Mouse (Mus musculus) embryonic facial prominence, embryonic 15.5 days (tissue): ENCODE measurements around the gene Spats2. TPM values are rescaled to one million over a fixed set of nuclear protein-coding genes. Genes with fewer than 3 reads are reported as not detected.
"Not testable (repeated sequence)": the region's sequence is repeated elsewhere in the genome, so short reads cannot be mapped to it uniquely, and the experiment has no call there.

Source experiments
- ATAC-seq: fragments of 200-750 bp; cut with Nextera tagmentation; 2 replicates; pipeline ENCODE4 v1.8.0; 2017; ENCODE audit warnings: low read depth, moderate TSS enrichment; ENCODE audit not compliant: insufficient number of reproducible peaks, low FRiP score, low TSS enrichment
- H3K27ac ChIP-seq: fragments of 300-500 bp; sonication (generic); replicated peaks from 2 replicates; pipeline ENCODE4 v1.5.1; 2015; ENCODE audit warnings: mild to moderate bottlenecking, inconsistent platforms
- H3K27me3 ChIP-seq: fragments of 300-500 bp; sonication (generic); 2 replicates; pipeline ENCODE4 v1.6.1; 2015; ENCODE audit warnings: inconsistent platforms
- H3K36me3 ChIP-seq: fragments of 300-500 bp; sonication (generic); 2 replicates; pipeline ENCODE4 v1.6.1; 2015; ENCODE audit warnings: mild to moderate bottlenecking, inconsistent platforms
- H3K4me1 ChIP-seq: fragments of 300-500 bp; sonication (generic); 2 replicates; pipeline ENCODE4 v1.6.1; 2015; ENCODE audit warnings: inconsistent platforms
- H3K4me2 ChIP-seq: fragments of 300-500 bp; sonication (generic); replicated peaks from 2 replicates; pipeline ENCODE4 v1.6.1; 2015; ENCODE audit warnings: mild to moderate bottlenecking, inconsistent platforms
- H3K4me3 ChIP-seq: fragments of 300-500 bp; sonication (generic); replicated peaks from 2 replicates; pipeline ENCODE4 v1.5.1; 2015; ENCODE audit warnings: mild to moderate bottlenecking, inconsistent platforms
- H3K9ac ChIP-seq: fragments of 300-500 bp; sonication (generic); 2 replicates; pipeline ENCODE4 v1.6.1; 2015; ENCODE audit warnings: inconsistent platforms
- H3K9me3 ChIP-seq: fragments of 300-500 bp; sonication (generic); replicated peaks from 2 replicates; pipeline ENCODE4 v1.6.1; 2016; ENCODE audit warnings: inconsistent platforms
- WGBS: fragments of 180-500 bp; shearing (Covaris S2); methylation state at CpG from one replicate; pipeline ENCODE4 v1.1.7; 2015; 5-methylcytosine and 5-hydroxymethylcytosine counted together
- polyA plus RNA-seq: library from polyadenylated mRNA; unstranded; fragments of >200 nt; fragmentation: Nextera tagmentation; extraction: Ambion mirVana; gene quantifications from 2 replicates; pipeline ENCODE4 v1.2.1, GENCODE M21; 2015

Gene Spats2
- polyA plus RNA-seq, 1 experiment from 2014 or later: 36.7 TPM

DNA sequence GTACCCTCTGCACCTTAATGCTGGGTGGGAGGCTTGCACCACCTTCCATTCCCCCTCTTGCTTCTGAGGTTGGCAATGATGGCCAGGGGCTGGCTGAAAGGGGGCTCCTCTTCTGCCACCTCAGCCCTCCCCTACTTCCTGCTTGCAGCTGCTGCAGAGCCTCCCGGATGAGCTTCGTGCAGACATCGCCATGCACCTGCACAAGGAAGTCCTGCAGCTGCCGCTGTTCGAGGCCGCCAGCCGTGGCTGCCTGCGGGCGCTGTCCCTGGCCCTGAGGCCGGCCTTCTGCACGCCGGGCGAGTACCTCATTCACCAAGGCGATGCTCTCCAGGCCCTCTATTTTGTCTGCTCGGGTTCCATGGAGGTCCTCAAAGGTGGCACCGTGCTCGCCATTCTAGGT is 108.0 kb downstream of the Spats2 start:
- 52% methylated on average over 17 of the region's 17 CpGs for WGBS
- Histone ChIP-seq H3K27ac (no peak overlapping the region), H3K4me3 (no peak overlapping the region), H3K36me3 (no peaks in the 10 kb centered on the region), H3K9me3 (no peaks in the 10 kb centered on the region), H3K4me1 (peaks cover 6% of the 10 kb centered on the region; the same call in 1 of the 2 replicates), H3K9ac (no peak overlapping the region), H3K4me2 (no peak overlapping the region), H3K27me3 (peaks cover 42% of the 10 kb centered on the region)
- ATAC-seq: no peak

GRCm38 (mm10) chr15:99234326-99235010 is 108.8 kb downstream of the Spats2 start:
- H3K27ac ChIP-seq: no peak overlapping the region
- no peak for ATAC-seq
- no peak overlapping the region for H3K4me3 ChIP-seq
- H3K27me3 ChIP-seq: peaks cover 35% of the 10 kb centered on the region
- no peaks in the 10 kb centered on the region for H3K9me3 ChIP-seq
- H3K4me2 ChIP-seq: no peak overlapping the region
- 59% methylated on average over 12 of the region's 12 CpGs for WGBS
- H3K36me3 ChIP-seq: no peaks in the 10 kb centered on the region
- H3K4me1 ChIP-seq: peaks cover 6% of the 10 kb centered on the region; the same call in 1 of the 2 replicates
- no peak overlapping the region for H3K9ac ChIP-seq

DNA sequence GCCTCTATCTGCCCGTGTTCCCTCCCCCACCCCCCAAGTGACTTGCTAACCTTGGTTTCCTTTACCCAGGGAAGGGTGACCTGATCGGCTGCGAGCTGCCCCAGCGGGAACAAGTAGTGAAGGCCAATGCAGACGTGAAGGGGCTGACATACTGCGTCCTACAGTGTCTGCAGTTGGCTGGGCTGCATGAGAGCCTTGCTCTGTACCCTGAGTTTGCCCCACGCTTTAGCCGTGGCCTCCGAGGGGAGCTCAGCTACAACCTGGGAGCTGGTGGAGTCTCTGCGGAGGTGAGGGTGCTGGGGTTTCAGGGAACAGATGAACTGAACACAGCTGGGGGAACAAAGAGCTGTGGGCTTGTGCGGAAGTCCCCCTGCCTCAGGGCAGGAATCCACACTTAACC is 112.3 kb downstream of the Spats2 start:
- ATAC-seq: no peak
- Histone ChIP-seq H3K9me3 (no peaks in the 10 kb centered on the region), H3K4me1 (peaks cover 6% of the 10 kb centered on the region; the same call in 1 of the 2 replicates), H3K4me2 (no peak overlapping the region), H3K36me3 (peaks cover 18% of the 10 kb centered on the region), H3K9ac (no peak overlapping the region), H3K27me3 (peaks cover 16% of the 10 kb centered on the region), H3K4me3 (no peak overlapping the region), H3K27ac (no peak overlapping the region)
- WGBS: 29% methylated on average over 11 of the region's 11 CpGs

DNA sequence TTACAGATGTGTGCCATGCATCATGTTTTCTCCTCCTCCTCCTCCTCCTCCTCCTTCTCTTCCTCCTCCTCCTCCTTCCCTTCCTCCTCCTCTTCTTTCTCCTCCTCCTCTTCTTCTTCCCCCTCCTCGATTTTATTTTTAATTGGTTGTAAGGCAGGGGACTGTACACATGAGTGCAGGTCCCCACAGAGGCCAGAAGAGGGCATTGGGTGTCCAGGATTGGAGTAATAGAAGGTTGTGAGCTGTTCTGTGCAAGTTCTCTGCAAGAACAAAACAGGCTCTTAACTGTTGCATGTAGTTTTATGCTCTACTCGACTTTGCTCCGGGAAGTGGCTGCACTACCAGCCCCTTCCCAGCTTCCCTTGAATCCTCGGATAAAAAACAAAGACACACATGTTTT is 114.4 kb downstream of the Spats2 start:
- Histone ChIP-seq H3K27ac (no peak overlapping the region), H3K9ac (no peak overlapping the region), H3K9me3 (no peaks in the 10 kb centered on the region), H3K36me3 (peaks cover 38% of the 10 kb centered on the region), H3K4me1 (peaks cover 6% of the 10 kb centered on the region; the same call in 1 of the 2 replicates), H3K27me3 (peaks cover 3% of the 10 kb centered on the region; the same call in 1 of the 2 replicates), H3K4me3 (no peak overlapping the region), H3K4me2 (no peak overlapping the region)
- 33% methylated on average over 4 of the region's 4 CpGs for WGBS
- no peak for ATAC-seq

GRCm38 (mm10) chr15:99241249-99241648 is 115.5 kb downstream of the Spats2 start:
- Histone ChIP-seq H3K4me2 (no peak overlapping the region), H3K9me3 (no peaks in the 10 kb centered on the region), H3K36me3 (peaks cover 50% of the 10 kb centered on the region), H3K4me1 (peaks cover 6% of the 10 kb centered on the region; the same call in 1 of the 2 replicates), H3K9ac (no peak overlapping the region), H3K27ac (no peak overlapping the region), H3K27me3 (no peaks in the 10 kb centered on the region), H3K4me3 (no peak overlapping the region)
- no peak for ATAC-seq
- 63% methylated on average over 4 of the region's 4 CpGs for WGBS

GRCm38 (mm10) chr15:99242045-99242444 is 116.3 kb downstream of the Spats2 start:
- Histone ChIP-seq H3K36me3 (peaks cover 57% of the 10 kb centered on the region), H3K9me3 (no peaks in the 10 kb centered on the region)
- no peak for ATAC-seq

GRCm38 (mm10) chr15:99246736-99247135 is 121.0 kb downstream of the Spats2 start:
- not testable (repeated sequence) for H3K4me3 ChIP-seq, H3K27me3 ChIP-seq, H3K9me3 ChIP-seq, ATAC-seq, H3K27ac ChIP-seq, H3K9ac ChIP-seq, H3K4me2 ChIP-seq
- peaks cover 65% of the 10 kb centered on the region for H3K36me3 ChIP-seq
- H3K4me1 ChIP-seq: peaks cover 13% of the 10 kb centered on the region; the same call in 1 of the 2 replicates
- 78% methylated on average over 6 of the region's 6 CpGs for WGBS

More at GRCm38 (mm10) chr15:99242045-99242444, 116.3 kb downstream of the Spats2 start:
- Histone ChIP-seq H3K4me1 (peaks cover 6% of the 10 kb centered on the region; the same call in 1 of the 2 replicates), H3K4me2 (no peak overlapping the region), H3K27me3 (no peaks in the 10 kb centered on the region), H3K4me3 (no peak overlapping the region), H3K27ac (no peak overlapping the region), H3K9ac (no peak overlapping the region)
- WGBS: 84% methylated on average over 10 of the region's 10 CpGs

DNA sequence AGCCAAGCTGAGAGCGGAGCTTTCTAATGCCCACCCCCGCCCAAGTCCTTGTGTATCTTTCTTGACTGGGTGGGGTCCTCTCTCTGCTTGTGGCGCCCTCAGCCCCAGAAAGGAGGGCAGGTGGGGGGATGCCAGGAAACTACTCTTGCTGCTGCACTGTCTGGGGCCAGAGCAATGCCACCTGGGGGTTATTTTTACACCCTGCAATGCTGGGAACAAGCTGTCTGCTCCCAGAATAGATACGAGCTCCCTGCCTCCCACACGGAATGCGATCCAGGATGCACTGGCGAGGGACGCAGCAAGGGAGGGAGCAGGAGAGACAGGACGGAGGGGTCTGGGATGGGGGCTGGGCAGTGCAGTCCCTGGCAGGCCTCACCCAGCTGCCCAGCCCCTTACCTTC is 123.3 kb downstream of the Spats2 start:
- H3K9me3 ChIP-seq: no peaks in the 10 kb centered on the region
- H3K4me1 ChIP-seq: peaks cover 16% of the 10 kb centered on the region; the same call in 1 of the 2 replicates
- H3K27me3 ChIP-seq: no peaks in the 10 kb centered on the region
- WGBS: 81% methylated on average over 9 of the region's 9 CpGs
- ATAC-seq: no peak
- H3K9ac ChIP-seq: no peak overlapping the region
- H3K27ac ChIP-seq: no peak overlapping the region
- H3K36me3 ChIP-seq: peaks cover 45% of the 10 kb centered on the region
- no peak overlapping the region for H3K4me3 ChIP-seq
- no peak overlapping the region for H3K4me2 ChIP-seq

DNA sequence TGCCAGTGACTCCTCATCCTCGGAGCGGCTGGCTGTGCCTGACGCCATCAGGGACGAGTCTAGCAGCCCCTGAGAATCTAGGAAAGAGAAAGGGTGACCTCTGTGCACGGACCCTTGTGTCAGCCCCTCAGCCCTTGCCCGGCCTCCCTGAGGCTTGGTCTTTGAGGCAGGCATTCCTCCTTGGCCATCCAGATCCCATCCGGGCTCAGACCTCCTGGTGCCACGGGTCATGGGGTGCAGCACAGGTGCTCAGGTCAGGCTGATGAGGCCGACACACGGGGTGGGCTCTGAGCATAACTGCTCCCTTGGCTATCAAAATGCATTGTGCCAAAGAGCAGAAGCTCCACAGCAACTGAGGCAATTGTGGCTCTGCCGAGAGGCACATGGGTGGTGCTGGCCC is 124.2 kb downstream of the Spats2 start:
- no peak overlapping the region for H3K4me2 ChIP-seq
- 88% methylated on average over 11 of the region's 11 CpGs for WGBS
- no peak overlapping the region for H3K9ac ChIP-seq
- no peaks in the 10 kb centered on the region for H3K27me3 ChIP-seq
- H3K4me1 ChIP-seq: peaks cover 16% of the 10 kb centered on the region; the same call in 1 of the 2 replicates
- peaks cover 36% of the 10 kb centered on the region for H3K36me3 ChIP-seq
- ATAC-seq: no peak
- no peaks in the 10 kb centered on the region for H3K9me3 ChIP-seq
- H3K4me3 ChIP-seq: no peak overlapping the region
- H3K27ac ChIP-seq: no peak overlapping the region

DNA sequence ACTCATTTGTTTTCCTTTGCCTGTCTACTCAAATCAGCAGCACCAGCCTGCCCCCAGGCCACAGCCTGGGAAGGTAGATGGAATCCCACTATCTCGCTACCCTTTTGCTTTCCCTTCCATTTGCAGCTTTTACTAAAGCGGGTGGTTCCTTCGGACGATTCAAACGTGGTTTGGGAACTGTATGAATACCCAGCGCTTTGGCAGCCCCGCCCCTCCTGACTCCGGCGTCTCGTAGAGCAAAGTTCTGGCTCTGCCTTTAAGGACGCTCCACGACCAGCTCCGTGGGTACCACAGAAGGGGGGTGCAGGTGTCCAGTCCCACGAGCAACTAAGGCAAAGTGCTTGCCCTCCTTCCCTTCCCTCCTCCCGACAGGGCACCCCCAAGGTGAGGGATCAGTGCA is 125.4 kb downstream of the Spats2 start:
- peak overlapping the region; percentile 70 for H3K4me2 ChIP-seq
- not testable (repeated sequence) for H3K27me3 ChIP-seq, ATAC-seq, H3K9me3 ChIP-seq
- peak overlapping the region; percentile 24; the same call in 1 of the 2 replicates for H3K9ac ChIP-seq
- under 1% methylated on average over 14 of the region's 15 CpGs for WGBS
- H3K36me3 ChIP-seq: peaks cover 25% of the 10 kb centered on the region
- H3K27ac ChIP-seq: peak overlapping the region; percentile 58; the same call in 1 of the 2 replicates
- H3K4me1 ChIP-seq: peaks cover 16% of the 10 kb centered on the region; the same call in 1 of the 2 replicates
- H3K4me3 ChIP-seq: peak overlapping the region; percentile 74

DNA sequence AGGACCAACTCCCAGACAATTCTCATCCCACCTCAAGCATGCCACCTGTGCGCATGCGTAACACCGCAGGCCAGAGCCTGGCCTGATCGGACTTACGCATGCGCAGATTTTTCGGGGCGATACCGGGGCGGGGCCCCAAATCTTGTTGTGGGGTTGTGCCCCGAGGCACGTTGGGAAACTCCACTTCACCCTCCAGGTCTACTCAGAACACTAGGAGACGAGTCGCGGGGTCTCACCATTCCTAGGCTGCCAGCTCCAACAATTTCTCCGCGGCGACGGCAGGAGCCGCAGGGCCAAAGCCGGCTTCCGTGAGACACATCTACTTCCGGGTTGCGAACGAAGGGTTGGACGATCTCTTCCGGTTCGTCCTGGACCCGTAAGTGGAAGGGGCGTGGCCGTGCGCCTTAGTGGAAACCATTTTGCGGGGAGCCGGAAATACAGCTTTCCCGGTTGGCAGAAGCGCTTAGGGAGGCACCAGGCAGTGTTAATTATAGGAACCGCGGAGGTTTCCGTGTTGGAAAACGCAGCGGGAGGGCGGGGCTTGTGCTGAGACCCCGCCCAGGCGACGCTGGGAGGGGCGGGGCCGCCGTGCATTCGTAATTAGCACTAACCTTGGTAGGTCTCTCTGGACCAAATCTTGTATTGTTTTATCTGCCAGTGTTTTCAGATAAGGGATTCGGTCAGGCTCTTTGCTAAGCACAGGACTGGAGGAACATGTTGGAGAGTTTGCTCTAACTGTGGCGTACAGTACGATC is 126.1 kb downstream of the Spats2 start, which contains the start of gene Mcrs1:
TSS of gene Mcrs1 (minus strand) at position 336 of the 755 bp plus-strand sequence.
- H3K4me1 ChIP-seq: peaks cover 16% of the 10 kb centered on the region; the same call in 1 of the 2 replicates
- H3K4me3 ChIP-seq: peak within 1 kb of the TSS; percentile 74
- H3K9me3 ChIP-seq: no peaks in the 10 kb centered on the region
- peak within 1 kb of the TSS; percentile 62 for H3K9ac ChIP-seq
- ATAC-seq: peak; percentile 94
- peak within 1 kb of the TSS; percentile 70 for H3K4me2 ChIP-seq
- no peaks in the 10 kb centered on the region for H3K27me3 ChIP-seq
- H3K27ac ChIP-seq: peak within 1 kb of the TSS; percentile 99
- under 1% methylated on average over 52 of the region's 52 CpGs for WGBS
- H3K36me3 ChIP-seq: peaks cover 18% of the 10 kb centered on the region
